Mouse (Mus musculus) forebrain, embryonic 10.5 days (tissue): ENCODE results near the gene Frmd4b. TPM values are rescaled to one million over a fixed set of nuclear protein-coding genes. Genes with fewer than 3 reads are reported as not detected.
"Not testable (repeated sequence)": the region's sequence is repeated elsewhere in the genome, so short reads cannot be mapped to it uniquely, and the experiment has no call there.

ENCODE experiments used
- DNase-seq: peaks from one replicate; pipeline ENCODE4 v3.0.0-alpha.2; 2017; ENCODE audit warnings: low spot score; ENCODE audit errors: extremely low spot score
- H3K27ac ChIP-seq: fragments of 300-500 bp; sonication (generic); 2 replicates; pipeline ENCODE4 v1.5.1; 2016; ENCODE audit warnings: mild to moderate bottlenecking
- H3K27me3 ChIP-seq: fragments of 300-500 bp; sonication (generic); 2 replicates; pipeline ENCODE4 v1.6.1; 2016; ENCODE audit warnings: mild to moderate bottlenecking; ENCODE audit not compliant: poor library complexity, severe bottlenecking
- H3K36me3 ChIP-seq: fragments of 300-500 bp; sonication (generic); replicated peaks from 2 replicates; pipeline ENCODE4 v1.6.1; 2016; ENCODE audit warnings: mild to moderate bottlenecking, moderate library complexity
- H3K4me1 ChIP-seq: fragments of 300-500 bp; sonication (generic); 2 replicates; pipeline ENCODE4 v1.6.1; 2016
- H3K4me3 ChIP-seq: fragments of 300-500 bp; sonication (generic); 2 replicates; pipeline ENCODE4 v1.5.1; 2016; ENCODE audit warnings: mild to moderate bottlenecking, moderate library complexity
- H3K9me3 ChIP-seq: fragments of 300-500 bp; sonication (generic); 2 replicates; pipeline ENCODE4 v1.6.1; 2016; ENCODE audit warnings: mild to moderate bottlenecking, moderate library complexity
- WGBS: fragments of 180-500 bp; shearing (Covaris S2); methylation state at CpG from one replicate; pipeline ENCODE4 v1.1.7; 2016; 5-methylcytosine and 5-hydroxymethylcytosine counted together
- polyA plus RNA-seq: library from polyadenylated mRNA; unstranded; fragments of >200 nt; fragmentation: Nextera tagmentation; extraction: Ambion mirVana; gene quantifications from 2 replicates; pipeline ENCODE4 v1.2.1, GENCODE M21; 2016

Gene Frmd4b
- polyA plus RNA-seq, 1 experiment from 2014 or later: 21.2 TPM

DNA sequence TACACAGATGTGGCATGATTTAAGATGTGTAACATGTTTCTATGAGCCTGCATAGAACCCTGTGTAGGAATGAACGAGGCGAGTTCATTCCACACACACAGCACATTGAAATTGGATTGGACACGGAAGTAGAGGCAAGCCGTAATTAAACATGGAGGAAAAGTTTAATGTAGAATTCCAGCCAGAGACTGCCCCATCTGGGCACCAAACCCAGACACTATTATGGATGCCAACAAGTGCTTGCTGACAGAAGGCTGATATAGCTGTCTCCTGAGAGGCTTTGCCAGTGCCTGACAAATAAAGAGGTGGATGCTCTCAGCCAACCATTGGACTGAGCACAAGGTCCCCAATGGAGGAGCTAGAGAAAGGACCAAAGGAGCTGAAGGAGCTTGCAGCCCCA is 201.8 kb downstream of the Frmd4b start:
- not testable (repeated sequence) for H3K27me3 ChIP-seq, H3K4me3 ChIP-seq, H3K27ac ChIP-seq, H3K9me3 ChIP-seq, DNase-seq, H3K36me3 ChIP-seq
- H3K4me1 ChIP-seq: peaks cover 13% of the 10 kb centered on the region; the same call in 1 of the 2 replicates
- 92% methylated on average over 4 of the region's 4 CpGs for WGBS

- no peak overlapping the region for H3K27ac ChIP-seq
- WGBS: 87% methylated on average over 7 of the region's 7 CpGs
- DNase-seq: no peak
- no peaks in the 10 kb centered on the region for H3K27me3 ChIP-seq
- H3K4me1 ChIP-seq: peaks cover 26% of the 10 kb centered on the region
- no peak overlapping the region for H3K4me3 ChIP-seq
- no peaks in the 10 kb centered on the region for H3K9me3 ChIP-seq
- no peaks in the 10 kb centered on the region for H3K36me3 ChIP-seq
Measured at GRCm38 (mm10) chr6:97413453-97413852, 203.9 kb downstream of the Frmd4b start.

DNA sequence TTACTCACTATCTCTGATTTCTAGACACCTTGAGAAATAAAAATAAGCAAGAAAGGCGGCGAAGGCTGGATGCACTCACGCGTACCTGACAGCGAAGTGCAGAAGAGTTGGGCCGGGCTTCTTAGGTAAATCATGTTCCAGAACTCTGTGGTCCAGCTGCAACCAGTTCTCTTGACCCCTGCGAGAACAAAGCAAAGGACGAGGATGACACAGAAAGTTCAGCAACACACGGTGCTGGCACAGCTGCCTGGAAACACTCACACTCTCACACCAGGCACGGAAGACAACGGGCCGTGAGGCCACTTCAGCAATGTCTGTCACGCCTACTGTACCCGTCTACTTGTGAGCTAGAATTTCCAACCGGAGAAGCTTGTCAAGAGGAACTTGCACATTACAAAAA is 204.9 kb downstream of the Frmd4b start:
- Histone ChIP-seq H3K27ac (no peak overlapping the region), H3K27me3 (no peaks in the 10 kb centered on the region), H3K9me3 (no peaks in the 10 kb centered on the region), H3K36me3 (no peaks in the 10 kb centered on the region), H3K4me3 (no peak overlapping the region), H3K4me1 (peaks cover 26% of the 10 kb centered on the region)
- 93% methylated on average over 15 of the region's 15 CpGs for WGBS
- DNase-seq: no peak

DNA sequence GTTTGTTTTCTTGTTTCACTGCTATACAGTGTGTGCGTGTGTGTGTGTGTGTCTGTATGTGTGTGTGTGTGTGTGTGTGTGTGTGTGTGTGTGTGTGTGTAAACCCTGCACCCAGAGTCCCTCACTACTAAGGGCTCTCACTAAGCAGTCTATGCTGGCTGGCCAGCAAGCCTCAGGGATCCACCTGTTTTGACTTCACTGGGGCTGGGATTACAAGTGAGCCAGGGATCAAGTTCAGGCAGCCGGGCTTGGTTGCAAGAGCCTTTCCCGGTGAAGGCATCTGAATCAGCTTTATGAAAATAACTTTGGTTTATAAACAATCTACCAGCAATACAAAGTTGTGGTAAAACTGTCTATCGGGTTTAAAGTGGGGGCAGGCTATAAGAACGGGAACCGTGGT is 206.0 kb downstream of the Frmd4b start:
- no peak for DNase-seq
- Histone ChIP-seq H3K4me3 (no peak overlapping the region), H3K27me3 (no peaks in the 10 kb centered on the region), H3K9me3 (no peaks in the 10 kb centered on the region), H3K27ac (no peak overlapping the region), H3K36me3 (no peaks in the 10 kb centered on the region), H3K4me1 (peaks cover 21% of the 10 kb centered on the region)
- WGBS: 85% methylated on average over 6 of the region's 6 CpGs

DNA sequence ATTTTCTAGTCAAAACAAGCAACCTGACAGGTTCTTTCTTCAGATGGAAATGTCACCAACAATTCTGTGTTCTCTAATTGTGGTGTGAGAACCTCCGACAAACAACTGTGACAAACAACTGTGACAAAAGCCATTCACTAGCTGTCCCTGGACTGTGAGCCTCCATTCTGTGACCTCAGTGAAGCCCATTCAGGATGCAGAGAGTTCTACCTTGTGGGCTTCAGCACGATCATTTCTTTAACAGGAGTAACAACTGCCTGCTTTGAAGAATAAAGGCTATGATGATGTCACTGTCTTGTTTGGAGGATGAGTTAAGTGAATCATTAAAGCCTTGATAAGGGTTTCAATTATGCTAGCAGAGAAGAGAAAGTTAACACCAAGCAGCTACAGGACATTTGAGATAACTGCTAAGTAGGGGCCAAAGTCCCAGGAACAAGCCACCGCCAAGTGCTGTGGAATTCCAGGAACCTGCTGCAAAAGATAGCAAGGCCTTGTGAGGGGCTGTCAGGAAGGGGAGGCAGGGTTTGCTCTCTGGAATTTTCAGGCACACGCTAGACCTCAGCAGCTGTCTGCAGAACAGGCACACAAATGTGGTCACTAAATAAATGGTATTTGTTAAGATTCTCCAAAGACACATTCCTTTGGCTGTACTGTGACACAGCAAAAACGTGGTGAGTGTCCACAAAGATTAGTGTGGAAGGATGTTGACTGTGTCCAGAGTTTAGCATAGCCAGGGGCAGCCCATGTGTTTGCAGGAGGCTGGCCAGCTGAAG is 207.7 kb downstream of the Frmd4b start:
- no peak overlapping the region for H3K4me3 ChIP-seq
- peaks cover 30% of the 10 kb centered on the region for H3K4me1 ChIP-seq
- no peaks in the 10 kb centered on the region for H3K27me3 ChIP-seq
- H3K27ac ChIP-seq: 0 out of 2 replicates have a peak overlapping the region, but pooled peaks have one; percentile 51
- DNase-seq: no peak
- WGBS: 46% methylated on average over 5 of the region's 5 CpGs
- H3K36me3 ChIP-seq: no peaks in the 10 kb centered on the region
- no peaks in the 10 kb centered on the region for H3K9me3 ChIP-seq

- no peaks in the 10 kb centered on the region for H3K9me3 ChIP-seq
- no peak overlapping the region for H3K4me3 ChIP-seq
- H3K27ac ChIP-seq: no peak overlapping the region
- H3K27me3 ChIP-seq: no peaks in the 10 kb centered on the region
- 91% methylated on average over 3 of the region's 3 CpGs for WGBS
- no peak for DNase-seq
- peaks cover 45% of the 10 kb centered on the region for H3K4me1 ChIP-seq
- no peaks in the 10 kb centered on the region for H3K36me3 ChIP-seq
Measured at GRCm38 (mm10) chr6:97407914-97408313, 209.4 kb downstream of the Frmd4b start.

- Histone ChIP-seq H3K4me1 (peaks cover 50% of the 10 kb centered on the region), H3K27ac (no peak overlapping the region), H3K9me3 (no peaks in the 10 kb centered on the region), H3K36me3 (no peaks in the 10 kb centered on the region), H3K4me3 (no peak overlapping the region), H3K27me3 (no peaks in the 10 kb centered on the region)
- 92% methylated on average over 5 of the region's 5 CpGs for WGBS
- DNase-seq: no peak
Measured at GRCm38 (mm10) chr6:97407425-97407824, 209.9 kb downstream of the Frmd4b start.

DNA sequence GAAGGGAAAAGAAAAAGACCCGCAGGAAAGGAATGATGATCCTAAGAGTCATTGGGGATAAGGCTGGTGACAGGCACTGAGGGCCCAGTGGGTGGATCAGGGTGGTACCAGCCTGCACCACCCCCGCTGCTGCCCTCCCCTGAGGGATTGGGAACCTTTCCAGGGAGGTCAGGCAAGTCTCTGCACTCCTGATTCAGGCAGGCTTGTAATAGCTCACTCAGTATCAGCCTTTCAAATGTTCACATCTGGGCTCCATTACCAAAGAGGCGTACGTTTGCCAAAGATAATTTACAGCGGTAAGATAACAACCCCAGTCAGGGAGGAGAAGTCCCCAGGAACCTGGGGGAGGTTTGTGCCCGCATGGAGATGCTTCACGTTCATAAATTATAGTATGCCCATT is 212.0 kb downstream of the Frmd4b start:
- peak overlapping the region; percentile 25; the same call in 1 of the 2 replicates for H3K27ac ChIP-seq
- H3K4me3 ChIP-seq: no peak overlapping the region
- no peak for DNase-seq
- H3K9me3 ChIP-seq: no peaks in the 10 kb centered on the region
- H3K27me3 ChIP-seq: no peaks in the 10 kb centered on the region
- 63% methylated on average over 7 of the region's 7 CpGs for WGBS
- peaks cover 39% of the 10 kb centered on the region for H3K4me1 ChIP-seq
- H3K36me3 ChIP-seq: no peaks in the 10 kb centered on the region

DNA sequence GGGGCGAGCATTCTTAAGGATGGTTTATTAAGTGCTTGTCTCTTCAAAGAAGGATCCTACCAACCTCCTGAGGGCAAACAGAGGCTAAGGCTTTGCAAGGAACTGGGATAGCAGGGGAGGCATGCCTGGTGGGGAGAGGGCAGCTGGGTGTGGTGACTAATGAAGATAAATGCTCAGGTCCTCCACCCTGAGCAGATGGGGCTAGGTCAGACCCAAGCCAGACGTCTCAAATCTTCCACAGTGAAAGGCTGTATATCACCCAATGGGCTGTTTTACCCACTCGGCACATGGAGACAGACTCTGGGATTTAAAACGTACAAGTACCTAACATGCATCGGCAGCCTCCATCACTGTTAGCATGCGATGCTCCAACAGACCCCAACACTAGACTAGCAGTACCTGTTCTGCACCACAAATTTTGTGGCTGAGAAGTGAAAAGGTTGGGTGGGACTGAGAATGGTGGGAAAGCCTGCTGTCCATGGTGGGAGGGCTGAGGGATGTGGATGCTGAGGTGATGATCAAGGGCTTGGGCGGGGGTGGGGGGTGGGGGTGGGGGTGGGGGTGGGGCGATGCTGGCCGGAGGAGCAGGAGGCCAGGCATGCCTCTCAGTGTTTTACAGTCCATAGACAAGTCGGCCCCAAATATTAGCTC is 214.4 kb downstream of the Frmd4b start:
- Histone ChIP-seq H3K36me3 (no peaks in the 10 kb centered on the region), H3K9me3 (no peaks in the 10 kb centered on the region), H3K27me3 (no peaks in the 10 kb centered on the region; the same call in 1 of the 2 replicates), H3K4me1 (peaks cover 29% of the 10 kb centered on the region), H3K27ac (peak overlapping the region; percentile 35; the same call in 1 of the 2 replicates), H3K4me3 (no peak overlapping the region)
- no peak for DNase-seq
- WGBS: 82% methylated on average over 10 of the region's 10 CpGs

DNA sequence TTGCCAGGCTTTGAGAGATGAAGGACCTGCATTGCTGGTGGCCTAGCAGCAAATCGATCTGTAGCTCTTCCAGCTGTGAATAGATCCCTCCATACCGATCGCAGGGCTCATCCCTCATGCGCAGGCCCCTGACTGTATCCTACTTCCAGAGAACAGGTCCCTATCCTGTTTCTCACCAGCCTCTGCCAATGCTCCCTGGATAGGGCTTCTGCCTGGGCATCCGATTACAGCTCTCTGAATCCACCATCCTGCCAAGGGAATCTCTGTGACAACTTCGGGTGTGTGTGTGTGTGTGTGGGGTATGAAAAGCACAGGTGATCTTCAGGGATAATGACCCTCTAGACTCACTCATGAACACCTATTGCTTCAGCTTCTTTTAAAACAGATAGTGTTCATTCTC is 216.9 kb downstream of the Frmd4b start:
- no peaks in the 10 kb centered on the region; the same call in 1 of the 2 replicates for H3K27me3 ChIP-seq
- peaks cover 51% of the 10 kb centered on the region for H3K4me1 ChIP-seq
- H3K4me3 ChIP-seq: no peak overlapping the region
- H3K27ac ChIP-seq: no peak overlapping the region
- H3K9me3 ChIP-seq: no peaks in the 10 kb centered on the region
- no peaks in the 10 kb centered on the region for H3K36me3 ChIP-seq
- 94% methylated on average over 6 of the region's 6 CpGs for WGBS
- no peak for DNase-seq

GRCm38 (mm10) chr6:97397935-97398334 is 219.4 kb downstream of the Frmd4b start:
- no peaks in the 10 kb centered on the region; the same call in 1 of the 2 replicates for H3K27me3 ChIP-seq
- no peak overlapping the region for H3K27ac ChIP-seq
- H3K4me3 ChIP-seq: no peak overlapping the region
- no peaks in the 10 kb centered on the region for H3K36me3 ChIP-seq
- peaks cover 48% of the 10 kb centered on the region for H3K4me1 ChIP-seq
- DNase-seq: no peak
- 92% methylated on average over 4 of the region's 4 CpGs for WGBS
- H3K9me3 ChIP-seq: no peaks in the 10 kb centered on the region

DNA sequence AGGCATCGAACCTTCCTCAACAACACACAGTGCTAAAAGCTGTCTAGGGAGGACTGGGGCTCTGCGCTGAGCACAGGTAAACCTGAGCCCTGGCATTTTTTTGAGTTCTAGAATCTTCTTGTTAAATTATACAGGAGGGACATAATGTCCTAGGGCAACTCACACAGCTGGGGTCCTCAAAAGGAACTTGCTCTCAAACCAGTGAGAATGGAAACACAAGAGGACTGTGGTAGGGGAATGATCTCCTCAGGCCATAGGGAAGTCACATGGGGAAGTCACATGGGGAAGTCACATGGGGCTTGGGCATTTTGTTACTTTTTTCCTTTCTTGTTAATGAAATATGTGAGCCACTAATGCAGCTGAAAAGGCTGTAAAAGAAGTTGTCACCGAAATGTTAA is 220.4 kb downstream of the Frmd4b start:
- Histone ChIP-seq H3K4me1 (peaks cover 45% of the 10 kb centered on the region), H3K27ac (peak overlapping the region; percentile 84; the same call in 1 of the 2 replicates), H3K36me3 (no peaks in the 10 kb centered on the region), H3K9me3 (no peaks in the 10 kb centered on the region), H3K27me3 (no peaks in the 10 kb centered on the region; the same call in 1 of the 2 replicates), H3K4me3 (no peak overlapping the region)
- DNase-seq: no peak
- 66% methylated on average over 3 of the region's 3 CpGs for WGBS

GRCm38 (mm10) chr6:97396351-97396956 is 220.9 kb downstream of the Frmd4b start:
- H3K27me3 ChIP-seq: no peaks in the 10 kb centered on the region; the same call in 1 of the 2 replicates
- H3K4me3 ChIP-seq: peak overlapping the region; percentile 27; the same call in 1 of the 2 replicates
- no peaks in the 10 kb centered on the region for H3K9me3 ChIP-seq
- H3K27ac ChIP-seq: peak overlapping the region; percentile 84
- WGBS: 14% methylated on average over 9 of the region's 9 CpGs
- no peak for DNase-seq
- H3K36me3 ChIP-seq: no peaks in the 10 kb centered on the region
- peaks cover 45% of the 10 kb centered on the region for H3K4me1 ChIP-seq
